Mouse (Mus musculus) ovary, adult 10 weeks (tissue): ENCODE results near the gene Hist2h4. TPM values are rescaled to one million over a fixed set of nuclear protein-coding genes. Genes with fewer than 3 reads are reported as not detected.

ENCODE experiments used
- polyA plus RNA-seq: library from polyadenylated mRNA; stranded (reverse); fragments of 350-450 nt; fragmentation: Illumina TruSeq; extraction: RNeasy Lipid Tissue Mini Kit (QIAGEN cat#74804); gene quantifications from one replicate; pipeline ENCODE4 v1.2.3, GENCODE M21; 2014

Gene Hist2h4
- polyA plus RNA-seq: not detected

DNA sequence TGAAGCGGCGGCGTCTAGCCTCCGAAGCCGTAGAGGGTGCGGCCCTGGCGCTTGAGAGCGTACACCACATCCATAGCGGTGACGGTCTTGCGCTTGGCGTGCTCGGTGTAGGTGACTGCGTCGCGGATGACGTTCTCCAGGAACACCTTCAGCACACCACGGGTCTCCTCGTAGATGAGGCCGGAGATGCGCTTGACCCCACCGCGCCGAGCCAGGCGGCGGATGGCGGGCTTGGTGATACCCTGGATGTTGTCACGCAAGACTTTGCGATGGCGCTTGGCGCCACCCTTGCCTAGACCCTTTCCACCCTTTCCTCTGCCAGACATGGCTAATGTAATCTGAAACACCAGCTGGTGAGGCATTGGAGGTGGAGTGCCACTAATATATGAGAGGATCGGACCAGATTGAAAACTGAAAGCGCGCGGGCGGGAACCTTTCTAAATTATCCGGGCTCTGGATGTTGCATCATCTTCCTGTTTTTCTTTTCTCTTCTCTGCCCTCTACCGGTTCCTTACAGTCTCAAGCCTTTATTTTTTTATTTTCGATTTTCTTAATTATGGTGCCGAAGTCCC is at the start of gene Hist2h4:
TSS of gene Hist2h4 (minus strand) at position 333 of the 572 bp plus-strand sequence.

GRCm38 (mm10) chr3:96293787-96294186 is 30.7 kb upstream of the Hist2h4 start, which contains the start of gene Fcgr1:
Fcgr1 (minus strand) TSS chr3:96293969.

GRCm38 (mm10) chr3:96269511-96270474 is 6.7 kb upstream of the Hist2h4 start, which contains the start of gene Hist2h2bb:
Hist2h2bb (plus strand) TSS chr3:96269752.

GRCm38 (mm10) chr3:96268051-96268775 is 5.1 kb upstream of the Hist2h4 start, which contains the start of gene Hist2h3b:
Hist2h3b (plus strand) TSS chr3:96268654.

DNA sequence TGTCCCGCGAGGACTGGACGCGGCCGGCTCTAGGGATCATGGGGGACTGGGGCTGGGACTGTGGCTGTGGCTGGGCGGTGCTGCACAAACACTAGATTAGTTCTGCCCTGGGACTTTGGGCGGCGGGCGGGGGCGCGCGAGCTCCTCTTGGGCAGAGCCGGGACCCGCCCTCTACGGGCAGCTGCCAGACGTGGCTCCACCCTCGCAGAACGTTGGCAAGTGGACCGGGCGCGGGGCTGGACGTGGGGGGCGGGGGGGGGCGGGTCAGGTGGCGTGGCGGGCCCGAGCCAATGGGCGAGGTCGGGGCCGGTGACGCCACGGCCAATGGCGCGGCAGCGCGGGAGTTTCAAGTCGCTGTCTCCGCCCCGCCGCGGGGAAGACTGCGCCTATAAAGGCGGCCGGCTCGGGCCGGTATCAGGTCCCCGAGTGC is 16.7 kb downstream of the Hist2h4 start, which contains the start of gene Hist2h3c1:
TSS of gene Hist2h3c1 (plus strand) at position 259 of the 430 bp plus-strand sequence.

DNA sequence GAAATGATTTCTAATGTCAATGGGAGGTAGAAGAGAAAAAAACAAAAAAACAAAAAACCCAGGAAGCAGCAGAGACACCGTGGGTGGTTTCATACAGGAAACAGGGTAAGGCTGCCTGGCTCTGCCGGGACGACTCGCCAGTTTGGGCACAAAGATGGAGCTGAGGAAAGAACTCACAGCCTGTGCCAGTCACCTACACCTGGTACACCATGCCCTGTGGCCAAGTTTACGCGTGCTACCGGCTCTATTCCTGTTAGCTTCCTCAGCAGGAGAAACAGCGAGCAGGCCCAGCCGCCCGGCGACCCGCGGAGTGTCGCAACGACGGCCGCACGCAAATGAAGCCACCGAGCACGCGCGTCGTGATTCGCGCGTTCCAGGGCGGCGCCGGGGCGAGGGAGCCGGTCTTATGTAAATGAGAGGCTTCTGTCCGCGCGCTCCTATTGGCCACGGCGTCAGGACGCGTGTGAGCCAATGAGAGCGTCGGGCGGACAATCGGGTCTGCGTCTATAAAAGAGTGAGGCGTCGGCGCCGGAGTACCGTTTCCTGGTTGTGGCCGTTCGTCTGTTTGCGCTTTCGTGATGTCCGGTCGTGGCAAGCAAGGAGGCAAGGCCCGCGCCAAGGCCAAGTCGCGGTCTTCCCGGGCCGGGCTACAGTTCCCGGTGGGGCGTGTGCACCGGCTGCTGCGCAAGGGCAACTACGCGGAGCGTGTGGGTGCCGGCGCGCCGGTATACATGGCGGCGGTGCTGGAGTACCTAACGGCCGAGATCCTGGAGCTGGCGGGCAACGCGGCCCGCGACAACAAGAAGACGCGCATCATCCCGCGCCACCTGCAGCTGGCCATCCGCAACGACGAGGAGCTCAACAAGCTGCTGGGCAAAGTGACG is 17.9 kb downstream of the Hist2h4 start, which contains the start of gene Hist2h2aa1:
TSS of gene Hist2h2aa1 (plus strand) at position 495 of the 884 bp plus-strand sequence.

GRCm38 (mm10) chr3:96239949-96240798 is 22.9 kb downstream of the Hist2h4 start, which contains the start of gene Hist2h2aa2:
Hist2h2aa2 (minus strand) TSS chr3:96240276.

DNA sequence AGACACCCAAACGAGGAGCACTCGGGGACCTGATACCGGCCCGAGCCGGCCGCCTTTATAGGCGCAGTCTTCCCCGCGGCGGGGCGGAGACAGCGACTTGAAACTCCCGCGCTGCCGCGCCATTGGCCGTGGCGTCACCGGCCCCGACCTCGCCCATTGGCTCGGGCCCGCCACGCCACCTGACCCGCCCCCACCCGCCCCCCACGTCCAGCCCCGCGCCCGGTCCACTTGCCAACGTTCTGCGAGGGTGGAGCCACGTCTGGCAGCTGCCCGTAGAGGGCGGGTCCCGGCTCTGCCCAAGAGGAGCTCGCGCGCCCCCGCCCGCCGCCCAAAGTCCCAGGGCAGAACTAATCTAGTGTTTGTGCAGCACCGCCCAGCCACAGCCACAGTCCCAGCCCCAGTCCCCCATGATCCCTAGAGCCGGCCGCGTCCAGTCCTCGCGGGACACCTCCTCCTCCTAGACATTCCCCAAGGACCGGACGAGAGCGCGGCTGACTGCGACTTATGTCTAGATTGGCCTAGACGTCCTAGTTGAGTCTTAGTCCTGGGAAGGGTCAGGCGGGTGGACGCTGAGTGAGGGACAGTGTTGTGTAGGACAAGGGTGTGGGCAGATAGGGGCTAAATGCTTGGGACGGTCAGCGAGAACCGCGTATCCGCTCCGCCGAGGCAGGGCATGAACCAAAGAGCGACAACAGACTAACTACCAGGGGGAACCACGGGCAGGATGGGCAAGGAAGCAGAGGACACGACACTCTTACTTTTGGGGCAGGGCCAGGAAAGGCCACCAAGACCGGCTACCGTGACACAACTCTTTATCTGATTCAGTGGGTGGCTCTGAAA is 23.9 kb downstream of the Hist2h4 start, which contains the start of gene Hist2h3c2:
TSS of gene Hist2h3c2 (minus strand) at position 174 of the 840 bp plus-strand sequence.

GRCm38 (mm10) chr3:96220765-96221639 is 42.1 kb downstream of the Hist2h4 start, which contains the start of the genes Hist2h2ac and Hist2h2be:
Hist2h2ac (minus strand) TSS chr3:96220880.
Hist2h2be (plus strand) TSS chr3:96221119.

DNA sequence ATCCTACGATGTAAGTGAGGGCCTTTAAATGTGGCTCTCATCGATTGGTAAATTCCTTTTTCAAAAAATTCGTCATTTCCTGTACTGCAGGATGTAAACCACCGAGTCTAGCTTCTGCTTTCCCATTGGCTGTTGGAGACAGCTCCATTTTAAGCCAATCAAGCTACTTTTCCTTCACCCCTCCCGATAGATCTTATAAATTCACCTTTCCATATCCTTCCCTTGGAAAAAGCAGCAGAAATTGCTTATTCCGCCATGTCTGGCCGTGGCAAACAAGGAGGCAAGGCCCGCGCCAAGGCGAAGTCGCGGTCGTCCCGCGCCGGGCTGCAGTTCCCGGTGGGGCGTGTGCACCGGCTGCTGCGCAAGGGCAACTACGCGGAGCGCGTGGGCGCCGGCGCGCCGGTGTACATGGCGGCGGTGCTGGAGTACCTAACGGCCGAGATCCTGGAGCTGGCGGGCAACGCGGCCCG is 43.4 kb downstream of the Hist2h4 start, which contains the start of the genes Bola1 and Hist2h2ab:
TSS of gene Bola1 (minus strand) at position 49 of the 470 bp plus-strand sequence.
TSS of gene Hist2h2ab (plus strand) at position 205 of the 470 bp plus-strand sequence.

Other genes starting within 250 kb of the Hist2h4 start
- gene Vps45, start 204.8 kb downstream of the Hist2h4 start, polyA plus RNA-seq: 51.8 TPM
- gene Otud7b, start 158.8 kb downstream of the Hist2h4 start, polyA plus RNA-seq: 30.3 TPM
- 3.4 TPM for gene Mtmr11, start 101.3 kb downstream of the Hist2h4 start, polyA plus RNA-seq
- gene Sf3b4, start 91.0 kb downstream of the Hist2h4 start, polyA plus RNA-seq: 19.9 TPM
- gene Sv2a, start 82.2 kb downstream of the Hist2h4 start, polyA plus RNA-seq: 0.20 TPM
- gene Bola1, start 43.6 kb downstream of the Hist2h4 start, polyA plus RNA-seq: 3.5 TPM
- not detected for gene Hist2h2ab, start 43.4 kb downstream of the Hist2h4 start, polyA plus RNA-seq
- not detected for gene Hist2h2ac, start 42.4 kb downstream of the Hist2h4 start, polyA plus RNA-seq
- 23.4 TPM for gene Hist2h2be, start 42.2 kb downstream of the Hist2h4 start, polyA plus RNA-seq
- 1.5 TPM for gene Hist2h3c2, start 24.2 kb downstream of the Hist2h4 start, polyA plus RNA-seq
- gene Hist2h2aa2, start 23.0 kb downstream of the Hist2h4 start, polyA plus RNA-seq: not detected
- gene Hist2h2aa1, start 17.8 kb downstream of the Hist2h4 start, polyA plus RNA-seq: not detected
- gene Hist2h3c1, start 16.6 kb downstream of the Hist2h4 start, polyA plus RNA-seq: 26.3 TPM
- gene Hist2h3b, start 5.3 kb upstream of the Hist2h4 start, polyA plus RNA-seq: not detected
- gene Hist2h2bb, start 6.4 kb upstream of the Hist2h4 start, polyA plus RNA-seq: not detected
- gene Fcgr1, start 30.7 kb upstream of the Hist2h4 start, polyA plus RNA-seq: 1.3 TPM
- gene BC107364, start 189.0 kb upstream of the Hist2h4 start, polyA plus RNA-seq: not detected